Mouse (Mus musculus) heart, adult 8-10 months (tissue): ENCODE data around the gene Noto. TPM values are rescaled to one million over a fixed set of nuclear protein-coding genes. Genes with fewer than 3 reads are reported as not detected.
"Not testable (repeated sequence)": the region's sequence is repeated elsewhere in the genome, so short reads cannot be mapped to it uniquely, and the experiment has no call there.

ENCODE experiments used
- DNase-seq: peaks from one replicate; pipeline ENCODE4 v3.0.0; 2022; ENCODE audit warnings: low spot score
- total RNA-seq, 4 experiments: library from RNA; stranded (reverse); gene quantifications; 2 replicates each; pipeline ENCODE4 v1.2.4; 2022

Noto gene
- total RNA-seq, 4 experiments from 2014 or later, result not detected

DNA sequence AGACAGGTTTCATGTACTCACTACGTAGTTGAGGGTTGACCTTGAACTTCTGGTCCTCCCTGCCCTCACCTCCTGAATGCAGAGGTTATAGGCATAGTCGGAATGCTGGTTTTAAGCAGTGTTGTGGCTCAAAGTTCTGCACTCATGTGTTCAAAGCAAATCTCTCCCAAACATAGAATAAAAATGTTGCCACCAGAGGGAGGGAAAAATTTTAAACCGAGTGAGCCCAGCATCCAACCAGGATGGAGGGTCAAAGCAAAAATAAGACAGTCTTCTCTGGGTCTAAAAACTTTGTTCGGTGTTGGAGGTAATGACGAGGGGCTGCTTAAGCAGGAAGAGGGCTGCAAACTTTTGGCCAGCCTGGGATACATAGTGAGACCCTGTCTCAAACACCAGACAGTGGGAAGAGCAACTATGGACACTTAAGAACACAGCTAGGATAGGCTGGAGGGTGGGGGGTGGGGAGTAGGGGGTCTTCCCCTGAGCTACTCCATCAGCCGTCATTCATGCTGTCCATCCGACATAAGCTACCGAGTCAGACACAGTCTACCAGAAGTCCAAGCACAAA lies 7.7 kb downstream of the Noto start:
- no peak for DNase-seq

DNA sequence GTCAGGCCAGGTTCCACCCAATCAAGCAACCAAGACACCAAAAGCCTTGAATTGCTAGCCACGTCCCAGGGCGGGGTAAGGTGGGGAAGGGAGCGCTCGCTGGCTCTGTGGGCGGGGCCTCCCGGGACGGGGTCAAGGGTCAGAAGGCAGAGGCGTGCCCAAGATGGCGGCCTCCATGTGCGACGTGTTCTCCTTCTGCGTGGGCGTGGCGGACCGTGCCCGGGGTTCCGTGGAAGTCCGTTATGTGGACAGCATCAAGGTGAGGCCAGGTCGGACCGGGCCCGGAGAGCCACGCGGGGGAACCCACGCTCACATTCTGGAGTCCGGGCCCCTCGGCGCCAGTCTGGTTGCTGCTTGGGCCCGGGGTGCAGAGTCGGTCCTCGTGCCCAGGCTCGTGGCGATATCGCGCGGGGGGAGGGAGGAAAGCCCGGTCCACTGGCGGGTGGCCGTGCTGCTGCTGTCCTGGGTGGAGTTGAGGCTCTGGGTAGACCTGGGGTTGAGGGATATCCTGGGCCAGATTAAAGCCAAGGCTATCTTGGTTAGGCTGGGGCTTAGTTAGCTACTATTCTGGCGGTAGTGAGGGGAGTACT lies 8.3 kb downstream of the Noto start, which contains the start of gene Smyd5:
Gene Smyd5 (plus strand): TSS at position 148 of the 590 bp plus-strand sequence.
- peak; percentile 79 for DNase-seq

DNA sequence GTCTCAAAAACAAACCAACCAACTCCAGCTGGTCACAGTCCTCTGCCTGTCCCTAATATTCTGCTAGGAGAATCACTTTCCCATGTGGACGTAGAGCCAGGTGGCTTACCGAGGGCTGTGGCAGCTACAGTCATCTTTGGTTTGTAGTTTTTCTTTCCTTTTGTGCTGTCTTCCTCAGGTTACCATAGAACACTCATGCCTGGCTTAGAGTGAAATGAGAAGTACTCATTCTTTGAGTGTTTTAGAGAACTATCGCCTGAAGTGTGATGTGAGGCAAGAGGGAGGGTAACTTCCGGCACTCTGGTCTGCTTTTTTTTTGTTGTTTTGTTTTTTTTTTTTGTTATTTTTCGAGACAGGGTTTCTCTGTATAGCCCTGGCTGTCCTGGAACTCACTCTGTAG lies 10.2 kb downstream of the Noto start:
- no peak for DNase-seq

DNA sequence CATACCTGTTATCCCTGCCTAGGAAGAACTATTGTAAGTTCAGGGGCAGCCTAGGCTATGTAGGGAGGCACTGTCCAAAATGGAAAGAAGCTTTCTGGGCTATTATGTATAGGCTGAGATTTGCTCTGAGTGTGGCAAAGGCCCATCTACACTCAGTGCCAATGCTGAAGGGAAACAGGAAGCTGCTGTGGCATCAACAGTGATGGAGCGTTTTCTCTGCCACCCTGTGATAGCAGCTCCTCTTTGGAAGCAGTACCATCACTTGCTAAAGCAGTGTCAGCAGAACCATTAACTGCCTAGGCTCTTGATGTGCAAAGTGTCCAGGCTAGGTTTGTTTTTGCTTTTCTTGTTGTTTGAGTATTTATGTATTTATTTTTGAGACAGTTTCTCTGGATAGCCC lies 12.5 kb downstream of the Noto start:
- no peak for DNase-seq

DNA sequence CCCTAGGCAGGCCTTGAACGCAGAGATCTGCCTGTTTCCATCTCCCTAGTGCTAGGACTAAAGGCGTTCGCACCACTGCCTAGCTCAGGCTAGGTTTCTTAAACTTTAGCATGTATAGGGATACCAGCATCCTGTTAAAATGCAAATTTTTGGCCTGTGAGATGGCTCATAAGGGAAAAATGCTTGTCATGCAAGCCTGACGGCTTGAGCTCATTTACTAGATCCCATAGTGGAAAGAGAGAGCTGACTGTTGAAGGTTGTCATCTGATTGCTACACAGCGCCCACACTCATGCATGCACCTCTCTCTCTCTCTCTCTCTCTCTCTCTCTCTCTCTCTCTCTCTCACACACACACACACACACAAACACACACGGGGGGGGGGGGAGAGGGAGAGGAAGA lies 12.9 kb downstream of the Noto start:
- DNase-seq, result no peak

DNA sequence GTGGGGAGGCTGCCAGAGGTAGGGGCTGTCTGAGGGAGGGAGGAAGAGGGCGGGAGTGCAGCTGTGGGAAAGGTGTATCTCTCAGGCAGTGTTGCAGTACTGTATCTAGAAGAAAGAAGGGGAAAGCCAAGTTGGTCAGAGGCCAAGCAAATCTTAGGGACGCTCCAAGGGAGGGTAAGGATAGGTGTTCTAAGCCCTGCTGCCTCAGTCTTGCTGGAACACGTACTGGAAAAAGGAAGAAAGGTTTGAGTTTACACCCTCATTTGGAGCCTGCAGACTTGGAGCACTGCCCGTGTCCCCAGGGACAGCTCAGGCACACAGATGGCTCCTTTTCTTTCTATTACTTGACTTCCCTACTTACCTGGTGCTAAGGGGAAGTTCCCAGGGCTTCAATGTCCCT lies 17.5 kb downstream of the Noto start:
- DNase-seq, result no peak

DNA sequence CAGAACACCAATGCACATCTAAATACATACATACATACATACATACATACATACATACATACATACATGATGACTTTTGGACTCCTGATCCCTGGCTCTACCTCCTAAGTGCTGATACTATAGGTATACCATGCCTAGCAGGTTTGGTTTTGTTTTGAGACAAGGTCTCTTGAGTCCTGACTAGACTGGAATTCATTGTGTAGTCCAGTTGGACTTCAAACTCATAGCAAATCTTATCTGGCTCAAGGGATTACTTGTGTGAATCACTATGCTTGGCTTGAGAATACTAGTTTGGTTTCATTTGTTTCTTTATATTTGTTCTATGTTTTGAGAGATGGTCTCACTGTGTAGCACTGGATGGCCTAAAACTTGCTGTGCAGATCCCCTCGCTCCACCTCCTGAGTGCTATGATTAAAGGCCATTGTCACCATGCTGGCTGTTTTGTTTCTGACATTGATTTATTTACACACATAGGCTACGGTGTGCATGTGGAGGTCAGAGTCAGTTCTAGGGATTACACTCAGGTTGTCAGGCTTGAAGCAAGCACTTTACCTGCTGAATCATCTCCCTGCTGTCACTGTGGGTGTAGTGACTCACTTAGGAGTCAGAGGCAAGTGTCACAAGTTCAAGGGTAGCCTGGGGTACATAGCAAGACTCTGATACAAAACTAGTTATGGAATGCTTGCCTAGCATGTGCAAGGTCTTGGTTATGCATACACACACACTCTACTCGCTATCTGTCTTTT lies 20.0 kb downstream of the Noto start:
- DNase-seq, result no peak

DNA sequence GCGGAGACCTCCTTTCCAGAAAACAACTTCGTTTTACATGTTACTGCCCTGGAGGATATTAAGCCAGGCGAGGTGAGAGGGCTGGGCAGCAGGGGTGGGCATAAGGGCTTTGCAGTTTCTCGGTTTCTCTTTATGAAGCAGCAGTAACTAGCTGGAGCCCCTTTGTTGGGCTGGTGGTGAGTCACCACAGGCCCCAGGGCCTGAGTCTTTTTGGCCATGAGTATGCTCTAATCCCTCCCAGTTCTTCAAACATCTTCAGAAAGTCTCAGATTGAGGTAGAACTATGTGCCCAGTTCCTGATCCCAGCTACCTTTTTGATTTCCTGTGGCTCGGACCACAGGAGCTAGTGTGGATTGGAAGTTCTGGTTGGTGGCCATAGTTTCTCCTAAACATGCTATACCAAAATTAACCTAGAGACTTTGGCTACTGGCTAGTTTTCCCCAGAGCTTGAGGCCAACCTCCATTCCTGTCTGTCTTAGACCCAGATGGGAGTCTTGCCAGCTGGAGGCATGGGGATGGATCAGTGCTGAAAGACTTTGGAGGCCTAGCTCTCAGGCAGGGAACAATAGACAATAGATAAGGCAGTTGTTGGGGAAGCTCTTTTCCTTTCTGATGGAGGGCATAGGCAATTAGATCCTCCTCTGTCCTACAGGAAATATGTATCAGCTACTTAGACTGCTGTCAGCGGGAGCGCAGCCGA lies 20.7 kb downstream of the Noto start:
- no peak for DNase-seq

DNA sequence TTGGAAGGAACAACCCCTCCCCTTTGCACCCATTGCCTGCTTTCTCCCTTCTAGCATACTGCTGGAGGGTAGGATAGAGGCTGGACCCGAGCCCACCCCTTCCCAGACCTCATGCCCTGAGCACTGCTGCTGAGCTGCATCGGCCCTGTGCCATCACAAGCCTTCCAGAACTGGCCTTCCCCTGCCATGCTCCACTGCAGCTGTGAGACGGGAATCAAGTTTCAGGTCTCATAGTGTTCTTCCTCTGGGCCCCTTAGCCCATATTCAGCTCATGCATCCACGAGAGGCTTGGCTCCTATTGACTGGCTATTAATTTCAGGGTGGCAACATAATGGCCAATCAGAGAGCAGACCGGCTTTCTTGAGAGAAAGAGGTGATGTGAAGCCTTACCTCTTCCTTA lies 21.6 kb downstream of the Noto start:
- no peak for DNase-seq

DNA sequence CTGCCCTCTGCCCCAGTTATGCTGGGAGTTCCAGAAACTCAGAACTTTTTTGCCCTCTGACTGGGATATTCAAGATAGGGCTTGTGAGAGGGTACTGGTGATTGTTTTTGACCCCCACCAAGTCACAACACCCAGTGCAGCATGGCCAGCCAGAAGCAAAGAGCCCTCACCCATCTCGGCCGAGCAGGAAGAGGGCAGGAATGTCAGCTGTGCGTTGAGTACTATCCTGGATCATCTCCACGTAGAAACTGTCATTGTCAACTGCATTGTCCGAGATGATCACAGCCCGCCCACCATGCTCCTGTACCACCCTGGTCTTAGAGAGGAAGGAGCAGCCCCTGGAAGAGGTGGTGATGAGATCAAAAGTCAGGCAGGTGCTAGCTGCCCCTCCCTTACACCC lies 23.7 kb downstream of the Noto start:
- no peak for DNase-seq

DNA sequence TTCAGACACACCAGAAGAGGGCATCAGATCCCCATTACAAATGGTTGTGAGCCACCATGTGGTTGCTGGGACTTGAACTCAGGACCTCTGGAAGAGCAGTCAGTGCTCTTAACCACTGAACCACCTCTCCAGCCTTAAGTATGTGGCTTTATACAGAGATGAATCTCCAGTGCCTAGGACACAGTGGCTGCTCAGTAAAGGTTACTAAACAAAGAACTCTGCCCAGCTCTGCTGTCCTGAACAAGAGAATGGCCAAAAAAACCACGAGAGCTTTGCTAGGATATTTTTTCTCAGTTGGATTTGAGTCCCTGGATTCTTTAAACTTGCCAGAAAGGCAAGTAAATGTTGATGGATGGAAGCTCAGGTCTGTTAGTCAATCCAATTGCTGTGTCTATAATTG lies 26.5 kb downstream of the Noto start:
- DNase-seq, result not testable (repeated sequence)

DNA sequence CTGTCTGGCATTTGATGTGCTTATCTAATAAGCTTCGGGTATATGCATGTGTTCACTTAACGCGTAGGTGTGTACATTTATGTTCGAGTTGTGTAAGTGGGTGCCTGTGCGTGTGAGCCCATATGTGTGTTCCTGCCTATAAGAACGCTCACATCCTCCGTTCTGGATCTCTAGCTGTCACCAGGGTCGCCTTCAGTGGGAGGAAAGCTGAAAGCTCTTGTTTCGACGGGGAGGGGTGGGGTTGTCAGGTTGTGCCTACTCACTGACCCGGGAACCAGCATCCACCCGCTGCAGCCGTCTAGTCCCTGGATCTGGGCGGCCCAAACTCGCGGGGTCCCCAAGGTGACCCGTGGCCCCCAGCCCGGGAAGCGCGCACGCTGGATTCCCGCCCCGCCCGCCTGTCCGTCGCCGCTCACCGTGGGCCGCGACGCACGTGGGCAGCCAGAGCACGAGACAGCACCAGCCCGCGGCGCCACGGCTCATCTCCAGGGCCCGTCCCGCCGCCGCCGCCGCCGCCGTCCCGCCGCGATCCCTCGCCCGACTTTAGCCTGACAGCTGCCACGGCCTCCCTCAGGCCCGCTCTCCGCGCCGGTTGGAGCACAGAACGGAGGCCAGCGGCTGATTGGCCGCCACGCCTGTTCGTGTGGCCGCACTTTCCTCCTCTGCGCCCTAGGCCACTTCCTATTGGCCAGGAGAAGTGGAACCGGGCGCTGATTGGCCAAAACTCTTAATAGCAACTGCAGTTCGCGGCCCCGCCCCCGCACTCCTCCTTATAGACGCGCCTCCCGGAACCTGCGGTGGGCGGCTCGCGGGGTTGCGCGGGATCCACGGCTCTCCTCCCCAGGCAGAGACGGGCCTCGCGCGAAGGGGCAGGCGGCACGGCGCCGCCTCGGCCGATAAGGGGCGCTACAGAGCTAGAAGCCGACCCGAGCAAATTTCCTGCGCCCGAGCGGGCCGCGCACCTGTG lies 27.3 kb downstream of the Noto start, which contains the start of gene Cct7:
Gene Cct7 (plus strand): TSS at position 818 of the 967 bp plus-strand sequence.
- DNase-seq, result peak; percentile 99

DNA sequence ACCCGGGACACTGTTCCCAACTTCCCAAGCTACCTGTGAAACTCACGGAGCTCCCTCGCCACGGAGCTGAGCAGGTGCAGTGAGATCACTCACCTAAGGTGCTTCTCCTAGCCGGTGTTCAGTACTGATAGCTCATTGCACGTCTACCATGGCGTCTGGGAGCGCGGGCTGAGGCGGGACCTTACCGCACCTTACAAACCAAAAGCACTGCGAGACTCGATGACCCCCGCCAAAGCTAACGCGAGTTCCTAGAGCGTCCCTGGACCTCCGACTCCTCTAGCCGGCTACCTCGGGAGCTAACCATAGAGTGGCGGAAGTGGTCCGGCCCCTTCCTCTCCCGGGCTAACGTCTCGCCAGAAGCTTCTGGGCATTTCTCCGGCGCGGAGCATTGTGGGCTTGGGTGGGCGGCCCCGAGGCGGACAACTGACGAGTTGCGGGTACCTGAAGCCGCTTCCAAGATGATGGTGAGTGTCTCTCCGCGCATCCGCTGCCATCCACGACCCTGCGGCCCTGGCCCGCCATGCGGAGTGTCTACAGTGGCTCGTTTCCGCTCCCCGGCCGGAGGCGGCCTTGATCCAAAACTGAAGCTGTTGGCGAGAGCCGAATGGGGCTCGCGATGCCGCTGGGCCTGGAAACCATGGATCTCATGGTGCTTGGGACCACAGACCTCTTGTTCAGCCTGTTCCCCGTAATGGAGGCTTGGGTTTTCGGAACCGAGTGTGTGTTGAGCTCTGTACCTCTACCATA lies 28.2 kb downstream of the Noto start, which contains the start of gene Pradc1:
Gene Pradc1 (minus strand): TSS at position 307 of the 747 bp plus-strand sequence.
- peak; percentile 98 for DNase-seq

DNA sequence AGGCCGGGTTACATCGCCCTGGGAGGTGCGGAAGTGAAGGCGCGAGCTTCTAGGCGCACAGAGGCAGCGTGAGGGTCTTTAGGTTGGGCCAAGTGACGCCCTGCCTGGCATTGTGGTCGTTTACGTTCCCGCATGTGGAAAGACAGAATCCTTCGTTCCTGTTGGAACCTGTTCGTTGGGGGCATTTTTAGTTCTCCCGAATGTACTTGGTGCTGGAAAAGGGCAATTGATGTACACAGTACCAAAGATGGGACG lies 28.7 kb downstream of the Noto start:
- DNase-seq, result no peak

DNA sequence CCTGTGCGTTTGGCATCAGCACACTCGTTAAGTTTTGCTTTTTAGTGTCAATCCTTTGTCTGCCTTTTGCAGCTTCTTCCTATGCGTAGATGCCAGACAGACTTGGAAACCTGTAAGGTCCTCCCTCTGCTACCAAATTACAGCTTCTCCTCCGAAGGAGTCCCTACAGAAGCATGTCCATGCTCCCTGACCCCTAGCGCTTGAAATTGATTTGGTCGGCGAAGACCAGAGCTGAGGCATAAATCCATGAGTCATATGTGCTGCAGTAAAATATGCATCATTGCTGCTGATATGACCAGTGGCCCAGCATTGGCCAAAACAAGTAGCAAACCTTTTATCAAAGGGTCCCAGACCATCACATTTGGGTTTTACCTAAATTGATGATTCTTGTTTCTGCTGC lies 29.1 kb downstream of the Noto start:
- no peak for DNase-seq

DNA sequence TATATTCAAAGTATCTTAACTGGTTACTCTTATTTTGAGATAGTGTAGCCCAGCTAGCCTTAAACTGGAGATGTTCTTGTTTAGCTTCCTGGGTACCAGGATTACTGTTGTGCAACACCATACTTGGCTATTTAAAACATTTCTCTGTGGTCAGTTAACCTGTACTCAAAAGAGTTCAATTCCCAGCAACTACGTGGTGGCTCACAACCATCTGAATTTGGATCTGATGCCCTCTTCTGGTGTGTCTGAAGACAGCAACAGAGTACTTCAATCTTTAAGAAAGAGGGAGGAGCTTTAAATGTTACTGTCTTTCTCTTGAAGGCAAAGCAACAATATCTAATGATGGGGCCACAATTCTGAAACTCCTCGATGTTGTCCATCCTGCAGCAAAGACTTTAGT lies 35.9 kb downstream of the Noto start:
- no peak for DNase-seq

DNA sequence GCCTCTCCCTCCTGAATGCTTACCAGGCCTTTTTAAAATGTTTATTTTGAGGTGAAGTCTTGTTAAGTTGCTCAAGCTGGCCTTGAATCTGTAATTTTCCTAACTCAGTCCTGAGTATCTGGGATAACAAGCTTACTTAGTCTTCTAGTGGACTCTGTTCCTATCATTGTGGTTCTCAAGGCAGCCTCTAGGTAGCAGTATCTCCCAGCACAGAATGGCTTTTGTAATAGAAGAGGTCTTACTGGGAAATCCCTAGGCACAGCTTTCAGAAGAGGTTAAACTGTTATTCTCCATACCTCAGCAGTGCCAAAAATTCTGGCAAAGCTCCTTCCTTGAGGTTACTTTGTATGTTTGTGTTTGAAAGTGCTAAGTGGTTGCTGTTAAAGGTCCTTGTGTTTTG lies 41.7 kb downstream of the Noto start:
- no peak for DNase-seq

DNA sequence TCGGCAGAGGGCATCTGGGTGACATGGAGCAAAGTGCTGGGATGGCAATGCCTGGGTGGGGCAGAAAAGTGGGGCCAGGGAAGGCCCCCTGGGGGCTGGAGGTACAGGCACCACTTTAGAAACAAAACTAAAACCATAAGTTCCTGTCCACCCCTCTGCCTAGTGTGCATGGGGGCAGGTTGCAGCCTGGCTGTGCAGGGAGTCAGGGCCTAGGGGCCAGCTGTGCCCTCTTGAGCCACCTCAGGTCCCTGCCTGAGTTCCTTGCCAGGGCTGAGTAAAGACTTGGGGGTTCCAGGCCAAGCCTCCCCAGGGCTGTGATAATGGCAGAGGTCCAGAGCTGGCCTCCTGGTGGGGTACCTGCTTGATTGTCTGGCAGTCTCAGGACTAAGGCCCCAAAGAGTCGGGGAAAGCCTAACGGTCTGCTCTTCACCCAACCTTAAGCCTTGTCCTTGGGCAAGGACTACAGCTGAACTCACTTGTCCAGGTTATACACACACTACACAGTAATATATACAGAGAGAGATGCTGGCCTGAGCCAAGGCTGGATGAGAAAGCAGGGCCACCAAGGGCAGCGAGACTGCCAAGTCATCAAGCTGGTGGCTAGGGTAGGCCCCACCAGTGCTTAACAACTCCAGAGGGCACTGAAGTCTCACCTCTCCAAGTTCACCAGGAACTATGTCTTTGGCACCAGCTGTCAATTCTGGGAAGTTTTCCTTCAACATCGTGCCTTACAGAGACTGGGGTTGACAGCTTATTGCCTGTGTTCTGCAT lies 46.2 kb downstream of the Noto start:
- no peak for DNase-seq

DNA sequence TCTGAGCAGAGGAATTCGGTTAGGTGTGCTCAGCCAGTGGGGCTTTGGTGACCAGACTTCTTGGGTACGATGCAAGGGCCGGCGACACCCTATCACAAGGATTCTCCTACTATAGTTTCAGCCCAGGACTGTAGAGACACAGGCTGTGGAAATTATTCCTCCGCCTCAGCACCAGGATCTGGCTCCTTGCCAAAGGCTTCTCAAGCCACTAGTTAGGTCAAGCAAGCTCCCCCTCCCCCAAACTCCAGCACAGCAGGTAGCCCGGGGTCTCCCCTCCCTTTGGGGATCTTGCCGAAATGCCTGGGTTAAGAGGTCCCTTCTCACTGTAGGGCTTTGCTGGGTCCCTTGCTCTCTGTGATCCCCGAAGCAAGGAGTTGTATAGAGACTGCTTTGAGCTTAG lies 48.3 kb downstream of the Noto start:
- DNase-seq, result no peak

DNA sequence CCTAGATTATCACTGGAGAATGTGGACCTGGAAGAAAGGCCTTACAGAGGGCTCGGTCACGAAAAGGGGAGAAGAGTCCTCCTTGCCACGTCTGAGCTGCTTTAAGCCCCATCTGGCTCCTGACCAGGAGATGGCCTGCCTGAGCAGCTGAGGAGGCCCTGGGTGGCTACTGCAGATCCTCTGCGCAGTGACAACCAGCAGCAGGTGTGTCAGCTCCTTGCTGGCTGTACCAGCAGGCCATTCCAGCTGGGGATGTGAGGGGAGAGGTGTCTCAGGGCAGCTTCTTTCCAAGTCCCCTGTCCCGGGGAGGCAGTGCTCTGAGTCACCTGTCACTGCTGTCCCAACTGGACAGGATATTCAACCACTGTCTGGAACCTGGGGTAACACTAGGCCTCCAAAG lies 48.9 kb downstream of the Noto start:
- DNase-seq, result no peak
